Mouse (Mus musculus): ENCODE data around the gene Unc13a. TPM values are rescaled to one million over a fixed set of nuclear protein-coding genes. Genes with fewer than 3 reads are reported as not detected.

Gene Unc13a
- polyA plus RNA-seq, 1 experiment from 2014 or later = 0.51 TPM

- Histone ChIP-seq H3K27ac (no peak overlapping the region), H3K36me3 (no peaks in the 10 kb centered on the region), H3K4me1 (peaks cover 38% of the 10 kb centered on the region), H3K9me3 (replicated peaks) (no peaks in the 10 kb centered on the region), H3K4me3 (no peak overlapping the region), H3K27me3 (ENCODE audit: low read depth, poor library complexity, severe bottlenecking) (peaks cover 100% of the 10 kb centered on the region)
- WGBS = 6% methylated on average over 17 of the region's 18 CpGs
- no peak for DNase-seq (ENCODE audit: low spot score)
These were observed 9.9 kb upstream of the Unc13a start for GRCm38 (mm10) chr8:71681369-71681915.

GRCm38 (mm10) chr8:71680471-71680870 is 8.9 kb upstream of the Unc13a start:
- H3K27ac ChIP-seq = no peak overlapping the region
- H3K27me3 ChIP-seq (ENCODE audit: low read depth, poor library complexity, severe bottlenecking) = peaks cover 100% of the 10 kb centered on the region
- H3K4me1 ChIP-seq = peaks cover 39% of the 10 kb centered on the region
- no peaks in the 10 kb centered on the region for H3K36me3 ChIP-seq
- WGBS = 3% methylated on average over 21 of the region's 21 CpGs
- no peaks in the 10 kb centered on the region for H3K9me3 ChIP-seq (replicated peaks)
- peak overlapping the region; percentile 24 for H3K4me3 ChIP-seq
- no peak for DNase-seq (ENCODE audit: low spot score)

- no peak overlapping the region for H3K27ac ChIP-seq
- peaks cover 100% of the 10 kb centered on the region for H3K27me3 ChIP-seq (ENCODE audit: low read depth, poor library complexity, severe bottlenecking)
- under 1% methylated on average over 46 of the region's 46 CpGs for WGBS
These were observed 8.1 kb upstream of the Unc13a start for GRCm38 (mm10) chr8:71679550-71680168.

GRCm38 (mm10) chr8:71679116-71679515 is 7.6 kb upstream of the Unc13a start:
- no peak for DNase-seq (ENCODE audit: low spot score)
- peaks cover 98% of the 10 kb centered on the region for H3K27me3 ChIP-seq (ENCODE audit: low read depth, poor library complexity, severe bottlenecking)
- no peaks in the 10 kb centered on the region for H3K9me3 ChIP-seq (replicated peaks)
- WGBS = 11% methylated on average over 16 of the region's 16 CpGs
- peak overlapping the region; percentile 38 for H3K4me3 ChIP-seq
- no peaks in the 10 kb centered on the region for H3K36me3 ChIP-seq
- no peak overlapping the region for H3K27ac ChIP-seq
- peaks cover 35% of the 10 kb centered on the region for H3K4me1 ChIP-seq

More at GRCm38 (mm10) chr8:71679550-71680168, 8.1 kb upstream of the Unc13a start:
- H3K9me3 ChIP-seq (replicated peaks) = no peaks in the 10 kb centered on the region
- DNase-seq (ENCODE audit: low spot score) = no peak
- H3K4me1 ChIP-seq = peaks cover 39% of the 10 kb centered on the region
- no peaks in the 10 kb centered on the region for H3K36me3 ChIP-seq
- H3K4me3 ChIP-seq = peak overlapping the region; percentile 38

GRCm38 (mm10) chr8:71678216-71678615 is 6.7 kb upstream of the Unc13a start:
- DNase-seq (ENCODE audit: low spot score) = no peak
- WGBS = 60% methylated on average over 4 of the region's 4 CpGs
- no peak overlapping the region for H3K4me3 ChIP-seq
- no peaks in the 10 kb centered on the region for H3K9me3 ChIP-seq (replicated peaks)
- no peaks in the 10 kb centered on the region for H3K36me3 ChIP-seq
- H3K27me3 ChIP-seq (ENCODE audit: low read depth, poor library complexity, severe bottlenecking) = peaks cover 96% of the 10 kb centered on the region
- H3K4me1 ChIP-seq = peaks cover 35% of the 10 kb centered on the region
- H3K27ac ChIP-seq = no peak overlapping the region

- peaks cover 96% of the 10 kb centered on the region for H3K27me3 ChIP-seq (ENCODE audit: low read depth, poor library complexity, severe bottlenecking)
These were observed 6.0 kb upstream of the Unc13a start for GRCm38 (mm10) chr8:71677555-71677954.

GRCm38 (mm10) chr8:71676803-71677202 is 5.2 kb upstream of the Unc13a start:
- WGBS = 56% methylated on average over 9 of the region's 9 CpGs
- Histone ChIP-seq H3K27ac (0 out of 2 replicates have a peak overlapping the region, but pooled peaks have one; percentile 75), H3K36me3 (no peaks in the 10 kb centered on the region), H3K27me3 (ENCODE audit: low read depth, poor library complexity, severe bottlenecking) (peaks cover 95% of the 10 kb centered on the region), H3K9me3 (replicated peaks) (no peaks in the 10 kb centered on the region), H3K4me3 (peak overlapping the region; percentile 66), H3K4me1 (peaks cover 40% of the 10 kb centered on the region)
- no peak for DNase-seq (ENCODE audit: low spot score)

More at GRCm38 (mm10) chr8:71677555-71677954, 6.0 kb upstream of the Unc13a start:
- DNase-seq (ENCODE audit: low spot score) = no peak
- H3K9me3 ChIP-seq (replicated peaks) = no peaks in the 10 kb centered on the region
- no peak overlapping the region for H3K27ac ChIP-seq
- no peaks in the 10 kb centered on the region for H3K36me3 ChIP-seq
- peaks cover 35% of the 10 kb centered on the region for H3K4me1 ChIP-seq
- no peak overlapping the region for H3K4me3 ChIP-seq

GRCm38 (mm10) chr8:71676020-71676741 is 4.6 kb upstream of the Unc13a start, which contains the start of gene Jak3:
Gene Jak3 (plus strand): TSS chr8:71676296.
- peaks cover 93% of the 10 kb centered on the region for H3K27me3 ChIP-seq (ENCODE audit: low read depth, poor library complexity, severe bottlenecking)
- peak within 1 kb of the TSS; percentile 66 for H3K4me3 ChIP-seq
- no peaks in the 10 kb centered on the region for H3K36me3 ChIP-seq
- WGBS = 2% methylated on average over 40 of the region's 40 CpGs
- peak within 1 kb of the TSS; percentile 75 for H3K27ac ChIP-seq
- DNase-seq (ENCODE audit: low spot score) = peak; percentile 69
- no peaks in the 10 kb centered on the region for H3K9me3 ChIP-seq (replicated peaks)
- peaks cover 46% of the 10 kb centered on the region for H3K4me1 ChIP-seq

GRCm38 (mm10) chr8:71675456-71676019 is 4.0 kb upstream of the Unc13a start:
- Histone ChIP-seq H3K4me3 (peak overlapping the region; percentile 66), H3K4me1 (peaks cover 46% of the 10 kb centered on the region), H3K36me3 (no peaks in the 10 kb centered on the region), H3K9me3 (replicated peaks) (no peaks in the 10 kb centered on the region), H3K27ac (0 out of 2 replicates have a peak overlapping the region, but pooled peaks have one; percentile 75), H3K27me3 (ENCODE audit: low read depth, poor library complexity, severe bottlenecking) (peaks cover 93% of the 10 kb centered on the region)
- WGBS = 34% methylated on average over 9 of the region's 9 CpGs
- no peak for DNase-seq (ENCODE audit: low spot score)

- 87% methylated on average over 2 of the region's 2 CpGs for WGBS
- H3K36me3 ChIP-seq = no peaks in the 10 kb centered on the region
- H3K9me3 ChIP-seq (replicated peaks) = no peaks in the 10 kb centered on the region
- peaks cover 93% of the 10 kb centered on the region for H3K27me3 ChIP-seq (ENCODE audit: low read depth, poor library complexity, severe bottlenecking)
- H3K4me3 ChIP-seq = no peak overlapping the region
- H3K4me1 ChIP-seq = peaks cover 40% of the 10 kb centered on the region
- no peak overlapping the region for H3K27ac ChIP-seq
- DNase-seq (ENCODE audit: low spot score) = no peak
These were observed 2.5 kb upstream of the Unc13a start for GRCm38 (mm10) chr8:71674071-71674470.

GRCm38 (mm10) chr8:71672168-71672735 is 695 bp upstream of the Unc13a start:
- H3K4me3 ChIP-seq = peak overlapping the region; percentile 56
- peaks cover 57% of the 10 kb centered on the region for H3K4me1 ChIP-seq
- H3K27me3 ChIP-seq (ENCODE audit: low read depth, poor library complexity, severe bottlenecking) = peaks cover 93% of the 10 kb centered on the region
- H3K27ac ChIP-seq = peak overlapping the region; percentile 61
- WGBS = 59% methylated on average over 6 of the region's 6 CpGs
- H3K36me3 ChIP-seq = no peaks in the 10 kb centered on the region
- no peaks in the 10 kb centered on the region for H3K9me3 ChIP-seq (replicated peaks)
- DNase-seq (ENCODE audit: low spot score) = no peak

- peaks cover 60% of the 10 kb centered on the region for H3K4me1 ChIP-seq
- H3K9me3 ChIP-seq (replicated peaks) = no peaks in the 10 kb centered on the region
- under 1% methylated on average over 64 of the region's 64 CpGs for WGBS
- peaks cover 91% of the 10 kb centered on the region for H3K27me3 ChIP-seq (ENCODE audit: low read depth, poor library complexity, severe bottlenecking)
- no peaks in the 10 kb centered on the region for H3K36me3 ChIP-seq
- H3K4me3 ChIP-seq = peak overlapping the region; percentile 56
- peak overlapping the region; percentile 73 for H3K27ac ChIP-seq
- DNase-seq (ENCODE audit: low spot score) = peak; percentile 78
These were observed 672 bp downstream of the Unc13a start for GRCm38 (mm10) chr8:71670621-71671548.
